Mouse (Mus musculus): ENCODE measurements around the gene Uts2. TPM values are rescaled to one million over a fixed set of nuclear protein-coding genes. Genes with fewer than 3 reads are reported as not detected.

Uts2 gene
- not detected in 2 replicates for polyA plus RNA-seq (2014; fragmentation: Nextera tagmentation; extraction: Ambion mirVana)

DNA sequence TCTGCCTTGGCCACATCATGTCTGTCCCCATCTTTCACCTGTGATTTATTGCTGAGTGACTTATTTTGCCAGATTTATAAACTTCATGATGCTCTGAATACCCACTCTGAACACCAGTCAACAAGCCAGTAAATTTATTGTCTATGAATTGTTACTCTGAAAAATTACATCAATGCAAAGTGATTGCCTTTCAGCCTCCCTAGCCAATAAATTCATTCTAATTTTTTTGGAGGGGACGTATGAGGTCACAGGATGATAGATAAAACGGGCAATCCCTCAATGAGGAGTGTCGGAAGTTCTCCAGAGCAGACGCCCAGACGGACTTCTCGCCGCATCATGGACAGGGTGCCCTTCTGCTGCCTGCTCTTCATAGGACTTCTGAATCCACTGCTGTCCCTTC, at the start of gene Uts2:
Uts2 (plus strand) TSS at position 301 of the 400 bp plus-strand sequence.
- no peak within 1 kb of the TSS for H3K9ac ChIP-seq (ENCODE audit: low read length)
- H3K36me3 ChIP-seq (ENCODE audit: control insufficient read depth, insufficient read depth, low read length): no peaks in the 10 kb centered on the region
- no peak within 1 kb of the TSS for H3K27ac ChIP-seq (ENCODE audit: low read depth)
- no peaks in the 10 kb centered on the region for H3K9me3 ChIP-seq (ENCODE audit: control insufficient read depth, low read length)
- no peak for ATAC-seq (replicated peaks; ENCODE audit: low FRiP score, low TSS enrichment, low read depth)
- H3K4me3 ChIP-seq (ENCODE audit: low read depth, low read length): no peak within 1 kb of the TSS
- no peak for DNase-seq (ENCODE audit: low spot score)
- WGBS: 85% methylated on average over 7 of the region's 7 CpGs
- no peaks in the 10 kb centered on the region for H3K4me1 ChIP-seq (replicated peaks; ENCODE audit: control insufficient read depth, insufficient read depth, low read length)
- no peaks in the 10 kb centered on the region for H3K27me3 ChIP-seq (replicated peaks; ENCODE audit: control insufficient read depth, insufficient read depth, low read length)
- no peak within 1 kb of the TSS for H3K4me2 ChIP-seq (ENCODE audit: low read length)

- no peaks in the 10 kb centered on the region for H3K9me3 ChIP-seq (ENCODE audit: control insufficient read depth, low read length)
- H3K4me1 ChIP-seq (replicated peaks; ENCODE audit: control insufficient read depth, insufficient read depth, low read length): no peaks in the 10 kb centered on the region
- H3K27me3 ChIP-seq (replicated peaks; ENCODE audit: control insufficient read depth, insufficient read depth, low read length): no peaks in the 10 kb centered on the region
- no peak overlapping the region for H3K9ac ChIP-seq (ENCODE audit: low read length)
- DNase-seq (ENCODE audit: low spot score) (no peak), ATAC-seq (replicated peaks; ENCODE audit: low FRiP score, low TSS enrichment, low read depth) (no peak)
- no peaks in the 10 kb centered on the region for H3K36me3 ChIP-seq (ENCODE audit: control insufficient read depth, insufficient read depth, low read length)
- 82% methylated on average over 10 of the region's 10 CpGs for WGBS
- no peak overlapping the region for H3K4me2 ChIP-seq (ENCODE audit: low read length)
- no peak overlapping the region for H3K27ac ChIP-seq (ENCODE audit: low read depth)
- H3K4me3 ChIP-seq (ENCODE audit: low read depth, low read length): no peak overlapping the region
Observed at GRCm38 (mm10) chr4:150950972-150951371, 45.9 kb upstream of the Uts2 start.

- ATAC-seq (replicated peaks; ENCODE audit: low FRiP score, low TSS enrichment, low read depth) (no peak), DNase-seq (ENCODE audit: low spot score) (no peak)
- Histone ChIP-seq H3K4me3 (ENCODE audit: low read depth, low read length) (no peak overlapping the region), H3K27ac (ENCODE audit: low read depth) (peak overlapping the region; percentile 3; the same call in 1 of the 2 replicates), H3K9me3 (ENCODE audit: control insufficient read depth, low read length) (no peaks in the 10 kb centered on the region), H3K27me3 (replicated peaks; ENCODE audit: control insufficient read depth, insufficient read depth, low read length) (no peaks in the 10 kb centered on the region), H3K36me3 (ENCODE audit: control insufficient read depth, insufficient read depth, low read length) (no peaks in the 10 kb centered on the region), H3K4me1 (replicated peaks; ENCODE audit: control insufficient read depth, insufficient read depth, low read length) (no peaks in the 10 kb centered on the region), H3K4me2 (ENCODE audit: low read length) (0 out of 2 replicates have a peak overlapping the region, but pooled peaks have one; percentile 5), H3K9ac (ENCODE audit: low read length) (no peak overlapping the region)
- 56% methylated on average over 13 of the region's 13 CpGs for WGBS
Observed at GRCm38 (mm10) chr4:150956369-150957105, 40.4 kb upstream of the Uts2 start.

DNA sequence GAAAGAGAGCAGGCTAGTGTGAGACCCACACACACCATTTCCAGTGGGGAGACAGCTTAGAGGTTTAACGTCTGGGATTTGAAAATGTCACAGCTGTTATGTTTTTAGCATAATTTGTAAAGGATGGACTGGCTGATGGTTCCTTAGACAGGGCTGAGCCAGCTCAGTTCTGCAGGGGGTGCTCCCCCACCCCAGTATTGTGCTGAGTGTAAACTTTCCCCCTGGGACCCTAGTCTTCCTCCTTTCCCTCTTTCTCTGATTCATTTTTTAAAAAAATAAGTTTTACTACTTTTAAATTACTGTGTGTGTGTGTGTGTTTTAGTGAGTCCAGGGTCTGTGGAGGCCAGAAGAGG, 39.8 kb upstream of the Uts2 start:
- peak overlapping the region; percentile 3; the same call in 1 of the 2 replicates for H3K27ac ChIP-seq (ENCODE audit: low read depth)
- no peak overlapping the region for H3K9ac ChIP-seq (ENCODE audit: low read length)
- no peak for ATAC-seq (replicated peaks; ENCODE audit: low FRiP score, low TSS enrichment, low read depth)
- H3K36me3 ChIP-seq (ENCODE audit: control insufficient read depth, insufficient read depth, low read length): no peaks in the 10 kb centered on the region
- no peak for DNase-seq (ENCODE audit: low spot score)
- no peaks in the 10 kb centered on the region for H3K27me3 ChIP-seq (replicated peaks; ENCODE audit: control insufficient read depth, insufficient read depth, low read length)
- no peaks in the 10 kb centered on the region for H3K4me1 ChIP-seq (replicated peaks; ENCODE audit: control insufficient read depth, insufficient read depth, low read length)
- no peak overlapping the region for H3K4me3 ChIP-seq (ENCODE audit: low read depth, low read length)
- WGBS: 42% methylated on average over 1 of the region's 1 CpGs
- no peaks in the 10 kb centered on the region for H3K9me3 ChIP-seq (ENCODE audit: control insufficient read depth, low read length)
- no peak overlapping the region for H3K4me2 ChIP-seq (ENCODE audit: low read length)

DNA sequence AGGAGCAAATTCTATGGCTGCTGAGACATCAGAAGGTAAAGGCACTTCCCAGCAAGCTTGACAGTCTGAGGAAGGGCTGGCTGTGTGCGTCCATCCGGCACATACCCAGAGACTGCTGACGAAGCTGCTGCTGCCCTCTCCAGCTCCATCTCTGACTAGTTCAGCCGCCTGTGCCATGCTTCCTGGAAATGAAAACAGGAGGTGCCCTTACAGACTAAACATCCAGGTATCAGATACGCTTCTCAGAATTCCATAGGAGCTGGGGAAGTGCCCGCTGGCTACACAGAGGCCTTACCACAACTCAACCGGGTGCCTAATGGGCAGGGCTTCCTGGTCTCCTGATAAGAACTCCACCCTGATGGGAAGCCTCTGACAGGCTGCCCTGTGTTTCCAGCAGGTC, 38.4 kb upstream of the Uts2 start:
- no peaks in the 10 kb centered on the region for H3K4me1 ChIP-seq (replicated peaks; ENCODE audit: control insufficient read depth, insufficient read depth, low read length)
- 77% methylated on average over 7 of the region's 7 CpGs for WGBS
- H3K36me3 ChIP-seq (ENCODE audit: control insufficient read depth, insufficient read depth, low read length): no peaks in the 10 kb centered on the region
- no peak for DNase-seq (ENCODE audit: low spot score)
- H3K4me3 ChIP-seq (ENCODE audit: low read depth, low read length): no peak overlapping the region
- ATAC-seq (replicated peaks; ENCODE audit: low FRiP score, low TSS enrichment, low read depth): no peak
- no peaks in the 10 kb centered on the region for H3K27me3 ChIP-seq (replicated peaks; ENCODE audit: control insufficient read depth, insufficient read depth, low read length)
- H3K27ac ChIP-seq (ENCODE audit: low read depth): no peak overlapping the region
- no peaks in the 10 kb centered on the region for H3K9me3 ChIP-seq (ENCODE audit: control insufficient read depth, low read length)
- H3K9ac ChIP-seq (ENCODE audit: low read length): no peak overlapping the region
- no peak overlapping the region for H3K4me2 ChIP-seq (ENCODE audit: low read length)

- Histone ChIP-seq H3K4me1 (replicated peaks; ENCODE audit: control insufficient read depth, insufficient read depth, low read length) (no peaks in the 10 kb centered on the region), H3K9me3 (ENCODE audit: control insufficient read depth, low read length) (no peaks in the 10 kb centered on the region), H3K27ac (ENCODE audit: low read depth) (no peak overlapping the region), H3K36me3 (ENCODE audit: control insufficient read depth, insufficient read depth, low read length) (no peaks in the 10 kb centered on the region), H3K9ac (ENCODE audit: low read length) (no peak overlapping the region), H3K4me2 (ENCODE audit: low read length) (no peak overlapping the region), H3K4me3 (ENCODE audit: low read depth, low read length) (no peak overlapping the region), H3K27me3 (replicated peaks; ENCODE audit: control insufficient read depth, insufficient read depth, low read length) (no peaks in the 10 kb centered on the region)
- DNase-seq (ENCODE audit: low spot score) (no peak), ATAC-seq (replicated peaks; ENCODE audit: low FRiP score, low TSS enrichment, low read depth) (no peak)
- 45% methylated on average over 6 of the region's 6 CpGs for WGBS
Observed at GRCm38 (mm10) chr4:150962231-150962630, 34.7 kb upstream of the Uts2 start.

- Histone ChIP-seq H3K4me2 (ENCODE audit: low read length) (no peak overlapping the region), H3K36me3 (ENCODE audit: control insufficient read depth, insufficient read depth, low read length) (no peaks in the 10 kb centered on the region), H3K4me3 (ENCODE audit: low read depth, low read length) (no peak overlapping the region), H3K9me3 (ENCODE audit: control insufficient read depth, low read length) (no peaks in the 10 kb centered on the region), H3K27me3 (replicated peaks; ENCODE audit: control insufficient read depth, insufficient read depth, low read length) (no peaks in the 10 kb centered on the region), H3K27ac (ENCODE audit: low read depth) (no peak overlapping the region), H3K4me1 (replicated peaks; ENCODE audit: control insufficient read depth, insufficient read depth, low read length) (no peaks in the 10 kb centered on the region), H3K9ac (ENCODE audit: low read length) (no peak overlapping the region)
- DNase-seq (ENCODE audit: low spot score) (no peak), ATAC-seq (replicated peaks; ENCODE audit: low FRiP score, low TSS enrichment, low read depth) (no peak)
- WGBS: 62% methylated on average over 2 of the region's 2 CpGs
Observed at GRCm38 (mm10) chr4:150963711-150964110, 33.2 kb upstream of the Uts2 start.

GRCm38 (mm10) chr4:150964635-150965554, 32.0 kb upstream of the Uts2 start:
- 15% methylated on average over 25 of the region's 25 CpGs for WGBS

More at GRCm38 (mm10) chr4:150964635-150965554, 32.0 kb upstream of the Uts2 start:
- H3K36me3 ChIP-seq (ENCODE audit: control insufficient read depth, insufficient read depth, low read length): no peaks in the 10 kb centered on the region
- no peaks in the 10 kb centered on the region for H3K9me3 ChIP-seq (ENCODE audit: control insufficient read depth, low read length)
- peak overlapping the region; percentile 43 for H3K4me2 ChIP-seq (ENCODE audit: low read length)
- H3K27ac ChIP-seq (ENCODE audit: low read depth): no peak overlapping the region
- ATAC-seq (replicated peaks; ENCODE audit: low FRiP score, low TSS enrichment, low read depth) (no peak; the same call in 1 of the 2 replicates), DNase-seq (ENCODE audit: low spot score) (peak; percentile 94)
- peak overlapping the region; percentile 13; the same call in 1 of the 2 replicates for H3K4me3 ChIP-seq (ENCODE audit: low read depth, low read length)
- H3K9ac ChIP-seq (ENCODE audit: low read length): no peak overlapping the region
- H3K4me1 ChIP-seq (replicated peaks; ENCODE audit: control insufficient read depth, insufficient read depth, low read length): no peaks in the 10 kb centered on the region
- H3K27me3 ChIP-seq (replicated peaks; ENCODE audit: control insufficient read depth, insufficient read depth, low read length): no peaks in the 10 kb centered on the region

Measured in intestine, embryonic 14.5 days (tissue).